Mouse (Mus musculus) heart, adult 9 months (tissue): ENCODE measurements around the gene Pigk.

Source experiments
- DNase-seq, 2 experiments: peaks; one replicate each; pipeline ENCODE4 v3.0.0; 2022; ENCODE audit warnings: low spot score in 2 of 2

Gene Pigk

DNA sequence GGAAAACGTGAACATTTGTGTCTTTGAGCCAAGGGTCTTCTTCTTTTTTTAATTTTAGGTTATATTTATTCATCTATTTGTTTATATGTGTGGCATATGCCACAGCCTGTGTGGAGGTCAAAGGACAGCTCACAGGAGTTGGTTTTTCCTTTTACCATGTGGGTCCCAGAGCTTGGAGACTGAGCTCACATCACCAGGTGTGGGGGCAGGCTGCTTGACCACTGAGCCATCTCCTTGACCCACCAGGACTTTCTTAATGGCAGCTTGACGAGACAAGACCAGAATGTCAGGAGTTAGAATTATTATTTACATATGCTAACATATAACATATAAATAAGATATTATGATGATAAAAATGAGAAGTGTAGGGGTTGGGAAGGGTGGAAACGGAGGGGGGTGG is 182.2 kb downstream of the Pigk start:
- DNase-seq, result no peak

DNA sequence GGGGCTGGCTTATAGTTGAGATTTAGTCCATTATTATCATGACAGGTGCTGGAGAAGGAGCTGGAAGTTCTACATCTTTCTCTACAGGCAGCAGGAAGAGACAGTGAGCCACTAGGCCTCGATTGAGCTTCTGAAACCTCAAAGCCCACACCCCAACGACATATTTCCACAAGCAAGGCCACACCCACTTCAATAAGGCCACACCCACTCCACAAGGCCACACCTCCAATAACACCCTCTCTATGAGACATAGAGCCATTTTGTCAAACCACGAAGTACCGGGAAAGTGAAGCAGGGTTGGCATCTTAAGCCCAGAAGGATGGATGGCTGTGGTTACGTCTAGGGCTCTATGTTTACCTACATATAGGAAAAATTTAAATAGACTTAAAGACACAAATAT is 183.3 kb downstream of the Pigk start:
- DNase-seq, result no peak

DNA sequence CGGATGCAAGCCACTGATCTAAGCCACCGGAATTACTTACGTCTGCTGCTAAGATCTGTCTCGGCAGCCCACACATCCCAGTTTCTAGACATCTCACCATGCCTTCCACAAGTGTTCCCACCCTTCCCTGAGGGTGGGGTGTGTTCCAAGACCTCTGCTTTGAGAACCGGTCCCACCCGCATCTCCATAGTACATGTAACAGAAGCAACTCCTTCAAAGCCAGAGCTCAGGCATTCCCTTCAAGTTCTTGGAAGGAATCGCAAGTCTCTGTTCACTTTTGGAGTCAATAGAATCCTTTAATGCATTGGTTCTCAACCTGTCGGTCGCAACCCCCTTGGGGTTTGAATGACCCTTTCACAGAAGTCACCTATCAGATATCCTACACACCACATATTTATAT is 185.0 kb downstream of the Pigk start:
- DNase-seq, result no peak

DNA sequence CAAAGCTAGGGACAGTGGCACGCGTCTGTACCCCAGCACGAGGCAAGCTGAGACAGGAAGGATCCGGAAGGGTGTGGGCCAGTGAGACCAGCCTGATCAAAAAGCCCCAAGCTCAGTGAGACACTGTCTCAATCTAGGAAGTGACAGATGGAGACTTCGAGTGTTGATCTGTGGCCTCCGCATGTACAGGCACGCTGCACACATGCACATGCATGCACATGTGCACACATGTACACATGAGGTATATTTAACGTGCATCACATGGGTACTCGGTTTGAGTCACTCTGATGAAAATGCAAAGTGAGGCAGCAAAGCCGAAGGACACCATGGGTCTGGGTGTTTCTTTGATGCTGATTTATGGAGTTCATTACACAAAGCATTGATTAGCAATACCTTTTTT is 191.1 kb downstream of the Pigk start:
- no peak for DNase-seq

DNA sequence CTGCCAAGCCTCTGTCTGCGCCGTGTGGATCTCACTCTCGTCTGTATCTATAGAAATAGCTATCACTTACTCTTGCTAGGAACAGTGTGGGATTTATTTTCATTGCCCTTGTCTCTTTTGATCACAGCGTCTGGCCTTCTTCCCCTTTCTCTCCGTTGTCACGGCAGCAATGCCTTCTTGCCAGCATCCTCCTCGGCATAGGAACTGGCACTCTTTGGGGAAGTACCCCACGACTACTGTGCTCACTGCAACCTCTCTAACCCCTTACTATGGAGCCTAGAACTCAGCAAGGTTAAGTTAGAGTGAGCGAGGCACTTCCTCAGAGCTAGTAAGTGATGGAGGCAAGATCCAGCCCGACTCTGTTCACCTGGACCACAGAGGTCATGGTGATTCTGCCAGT is 191.9 kb downstream of the Pigk start:
- no peak for DNase-seq

DNA sequence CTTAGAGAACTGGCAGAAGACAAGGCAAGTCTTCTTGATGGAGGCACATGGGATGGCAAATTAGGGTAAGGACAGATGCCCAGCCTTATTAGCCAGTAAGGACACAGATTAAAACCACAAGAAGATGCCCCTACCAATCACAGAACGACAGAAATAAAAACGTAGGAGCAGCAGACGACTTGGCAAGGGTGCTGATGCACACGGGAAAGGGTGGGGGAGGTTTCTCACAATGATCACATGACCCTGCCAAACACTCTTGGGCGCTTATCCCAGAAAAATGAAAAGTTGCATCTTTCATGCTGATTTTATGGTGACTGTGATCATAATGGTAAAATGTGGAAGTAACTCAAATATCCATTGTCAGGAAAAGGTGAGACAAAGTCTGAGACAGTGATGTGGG is 193.2 kb downstream of the Pigk start:
- no peak for DNase-seq

DNA sequence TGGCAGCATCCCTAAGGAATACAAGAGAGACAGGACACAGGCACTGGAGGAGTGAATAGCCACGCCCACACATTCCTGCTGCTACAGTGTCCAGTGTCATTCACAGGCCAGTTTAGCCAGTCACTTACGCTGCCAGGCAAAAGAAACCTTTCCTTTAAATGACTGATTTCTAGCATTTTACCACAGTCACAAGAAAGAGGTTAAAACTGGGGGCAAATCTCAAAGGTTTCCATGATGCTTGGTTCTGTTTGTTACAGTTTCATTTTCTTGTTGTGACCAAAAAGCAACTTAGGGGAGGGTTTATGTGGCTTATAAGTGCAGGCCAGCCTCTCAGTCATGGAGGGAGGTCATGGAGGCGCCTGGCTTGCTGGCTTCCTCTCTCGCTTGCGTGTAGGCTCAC is 193.8 kb downstream of the Pigk start:
- DNase-seq, result no peak

DNA sequence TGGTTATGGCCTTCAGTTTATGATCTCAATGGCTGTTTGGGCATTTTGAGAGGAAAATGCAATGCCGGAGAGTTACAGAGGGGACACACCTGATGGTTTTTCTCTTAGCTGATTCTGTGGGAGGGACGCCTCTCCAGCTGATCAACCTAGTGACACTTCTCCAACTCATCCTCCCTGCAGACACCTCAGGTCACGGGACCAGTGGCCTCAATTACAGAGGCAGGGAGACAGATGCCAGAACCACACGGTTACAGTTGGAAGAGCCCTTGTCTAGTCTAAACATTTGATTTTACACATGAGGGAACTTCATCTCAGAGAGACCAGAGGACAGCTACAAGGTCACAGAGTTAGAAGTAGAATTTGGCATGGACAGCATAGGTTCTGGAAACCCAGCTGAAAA is 197.7 kb downstream of the Pigk start:
- DNase-seq, result no peak

DNA sequence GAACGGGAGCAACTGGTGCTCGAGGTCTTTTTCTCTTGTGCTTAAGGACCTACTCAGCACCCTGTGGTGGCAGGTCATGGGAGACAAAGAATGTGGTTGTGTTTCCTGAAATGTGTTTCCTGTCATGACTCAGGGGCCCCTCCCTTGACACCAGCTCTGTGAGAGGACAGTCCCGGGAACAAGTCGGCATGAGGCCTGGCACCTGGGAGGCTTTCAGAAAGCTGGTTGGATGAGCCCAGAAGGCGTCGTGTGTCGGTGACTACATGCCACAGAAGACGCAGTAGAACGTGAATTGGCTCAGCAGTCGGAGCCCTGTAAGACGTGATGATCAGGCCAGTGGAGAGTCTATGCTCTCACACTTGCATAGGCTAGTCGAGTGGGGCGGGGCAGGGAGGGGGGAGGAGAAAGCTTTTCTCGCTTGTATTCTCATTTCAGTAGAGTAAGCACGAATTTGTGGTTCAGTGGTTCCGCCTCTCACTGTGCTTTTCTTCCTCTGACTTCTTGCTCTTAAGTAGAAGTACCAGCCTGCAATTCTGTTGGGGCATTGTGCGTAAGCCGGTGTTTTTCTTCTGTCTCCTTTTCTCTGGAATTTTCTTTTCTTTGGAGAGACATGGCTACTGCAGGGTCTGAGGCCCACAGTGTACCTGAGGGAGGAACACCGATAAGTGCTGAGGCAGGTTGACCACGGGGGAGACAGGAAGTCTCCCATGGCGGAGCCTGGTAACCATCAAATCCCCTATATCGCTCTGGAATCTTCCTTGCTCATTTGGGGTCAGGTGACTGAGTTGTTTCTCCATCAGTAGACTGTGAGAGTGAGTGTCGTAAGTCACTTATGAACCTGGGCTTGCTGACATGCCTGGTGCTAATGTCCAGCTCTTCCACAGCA is 198.6 kb downstream of the Pigk start:
- DNase-seq, result peak in 1 of 2 experiments; percentile 33

DNA sequence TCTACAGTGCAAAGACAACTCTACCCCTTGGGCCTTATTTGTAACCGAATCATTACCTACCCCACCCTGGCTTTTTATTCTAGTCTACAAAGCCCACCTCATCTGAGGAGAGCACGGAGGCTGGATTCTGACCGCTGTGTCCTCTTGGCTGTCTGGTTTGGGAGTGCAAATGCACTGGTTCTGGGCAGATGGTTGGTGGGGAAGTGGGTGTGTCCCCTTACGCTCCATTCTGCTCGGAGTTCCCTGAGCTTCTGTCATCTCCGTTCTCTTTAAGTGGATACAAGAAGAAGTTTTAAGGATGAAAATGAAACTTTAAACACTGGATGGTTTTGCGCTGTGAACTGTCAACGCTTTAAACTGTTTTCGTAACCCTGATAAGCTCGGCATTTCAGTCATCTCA is 199.2 kb downstream of the Pigk start:
- DNase-seq, result no peak

DNA sequence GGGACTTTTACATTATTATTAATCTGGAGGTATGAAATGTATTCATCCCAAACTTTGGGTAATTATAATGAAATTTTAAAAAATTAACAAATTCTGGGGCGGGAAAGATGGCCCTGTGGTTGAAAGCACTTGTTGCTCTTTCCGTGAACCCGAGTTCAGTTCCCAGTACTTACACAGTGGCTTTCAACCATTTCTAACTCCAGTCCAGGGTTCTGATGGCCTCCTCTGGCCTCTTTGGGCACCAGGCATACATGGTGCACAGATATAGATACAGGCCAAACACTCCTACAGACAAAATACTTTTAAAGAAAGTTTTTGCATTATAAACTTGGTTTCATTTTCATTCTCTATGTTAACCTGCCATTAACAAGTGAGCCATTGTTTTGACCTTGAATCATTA is 199.7 kb downstream of the Pigk start:
- no peak for DNase-seq

DNA sequence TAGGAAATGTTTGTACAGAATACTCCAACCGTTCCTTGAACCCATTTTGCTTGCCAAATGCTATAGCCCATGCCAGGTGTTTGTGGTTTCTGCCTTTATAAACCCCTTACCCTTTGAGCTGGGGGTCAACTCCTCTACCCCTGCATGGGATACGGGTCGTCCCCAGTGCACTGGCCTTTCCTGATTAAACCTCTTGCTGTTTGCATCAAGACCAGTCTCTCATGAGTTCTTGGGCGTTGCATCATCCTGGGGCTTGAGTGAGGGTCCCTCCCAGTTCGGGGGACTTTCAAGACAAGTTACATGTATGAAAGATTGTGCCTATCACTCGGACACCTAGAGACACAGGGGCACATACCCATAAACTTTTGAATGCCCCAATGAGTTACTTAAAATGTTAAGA is 200.5 kb downstream of the Pigk start:
- no peak for DNase-seq

DNA sequence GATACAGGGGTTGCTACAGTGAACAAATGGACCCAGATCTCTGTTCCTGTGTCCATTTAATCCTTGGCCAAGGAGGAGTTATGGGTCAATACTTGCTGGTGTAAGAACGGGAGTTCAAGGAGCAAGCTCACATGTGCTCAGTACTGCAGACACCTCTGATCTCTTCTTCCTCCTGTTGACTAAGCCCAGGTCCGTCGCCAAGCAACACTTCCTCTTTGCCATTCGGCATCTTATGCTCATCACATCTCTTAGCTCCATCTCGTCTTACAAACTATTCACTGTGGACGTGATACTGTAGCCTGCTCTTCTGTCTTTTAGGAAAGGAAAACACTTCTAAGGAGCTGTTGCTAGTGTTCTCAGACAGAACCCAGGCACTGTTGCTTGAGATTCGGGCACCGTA is 203.7 kb downstream of the Pigk start:
- DNase-seq, result no peak

DNA sequence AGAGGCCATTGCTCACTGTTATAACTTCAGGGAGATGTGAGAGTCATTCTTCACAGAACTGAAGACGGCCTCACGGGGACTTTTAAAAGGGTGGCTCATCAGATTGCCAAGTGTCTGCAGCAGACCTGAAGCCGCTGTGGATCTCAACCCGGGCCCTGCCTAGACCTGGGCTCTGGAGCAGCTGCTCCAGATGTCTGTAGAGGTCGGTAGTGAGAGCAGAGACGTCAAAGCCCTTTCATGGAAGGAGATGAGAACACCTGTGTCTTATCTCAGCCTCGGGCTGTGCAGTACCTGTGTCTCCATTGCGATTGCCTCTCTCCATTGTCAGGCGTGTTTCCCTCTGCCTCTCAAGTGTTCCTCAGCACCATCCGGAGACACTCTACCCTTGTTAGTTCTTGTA is 205.2 kb downstream of the Pigk start:
- DNase-seq, result no peak

DNA sequence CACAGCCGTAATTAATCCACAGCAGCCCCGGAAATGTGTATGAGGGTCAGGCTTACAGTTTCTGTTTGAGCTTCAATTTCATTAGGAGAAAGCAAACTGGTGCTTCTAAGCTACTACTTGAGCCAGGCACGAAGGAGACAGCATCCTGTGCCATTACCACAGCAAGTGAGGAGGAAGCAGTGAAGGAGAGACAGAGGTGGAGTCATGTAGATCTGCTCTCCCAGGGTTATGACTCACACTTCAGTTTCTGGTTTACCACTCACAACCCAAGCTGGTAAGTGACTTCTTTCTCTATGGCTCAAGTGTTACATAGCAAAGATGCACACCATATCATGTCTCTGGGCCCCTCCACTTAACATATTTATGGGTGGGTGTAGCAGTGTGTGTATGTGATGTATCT is 206.5 kb downstream of the Pigk start:
- no peak for DNase-seq

DNA sequence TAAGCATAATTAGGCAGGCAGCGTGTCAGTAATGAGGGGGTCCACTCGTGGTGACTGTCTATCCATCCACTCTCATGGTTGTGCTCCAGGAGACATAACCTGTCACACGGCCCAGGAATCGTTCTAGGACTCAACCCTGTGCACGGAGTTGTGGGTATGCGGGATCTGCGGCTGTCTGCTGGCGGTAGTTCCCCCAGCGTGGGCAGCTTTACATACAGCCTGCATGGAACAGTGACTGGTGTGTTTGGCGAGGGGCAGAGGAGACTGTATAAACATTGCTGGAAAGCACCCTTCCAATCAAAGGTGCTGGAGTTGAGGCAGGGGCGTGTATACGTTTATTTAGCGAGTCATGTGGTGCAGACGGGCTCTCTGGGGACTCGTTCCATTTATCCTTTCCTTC is 209.6 kb downstream of the Pigk start:
- DNase-seq, result no peak

DNA sequence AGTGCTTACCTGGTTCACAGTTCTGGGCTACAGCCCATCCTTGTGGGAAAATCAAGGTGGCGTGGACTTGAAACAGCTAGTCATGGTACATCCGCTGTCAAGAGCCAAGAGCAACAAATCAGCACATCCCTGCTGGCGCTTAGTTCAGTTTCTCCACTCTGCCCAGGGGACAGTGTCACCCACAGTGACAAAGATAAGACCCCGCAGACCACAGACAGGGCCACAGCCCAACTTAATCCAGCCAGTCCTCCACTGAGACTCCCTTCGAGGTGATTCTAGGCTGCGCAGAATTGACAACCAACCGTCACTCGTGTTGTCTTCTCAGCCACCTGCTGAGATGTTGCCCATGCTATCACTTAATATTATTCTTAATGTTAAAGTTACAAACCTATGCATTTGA is 211.5 kb downstream of the Pigk start:
- DNase-seq, result no peak

DNA sequence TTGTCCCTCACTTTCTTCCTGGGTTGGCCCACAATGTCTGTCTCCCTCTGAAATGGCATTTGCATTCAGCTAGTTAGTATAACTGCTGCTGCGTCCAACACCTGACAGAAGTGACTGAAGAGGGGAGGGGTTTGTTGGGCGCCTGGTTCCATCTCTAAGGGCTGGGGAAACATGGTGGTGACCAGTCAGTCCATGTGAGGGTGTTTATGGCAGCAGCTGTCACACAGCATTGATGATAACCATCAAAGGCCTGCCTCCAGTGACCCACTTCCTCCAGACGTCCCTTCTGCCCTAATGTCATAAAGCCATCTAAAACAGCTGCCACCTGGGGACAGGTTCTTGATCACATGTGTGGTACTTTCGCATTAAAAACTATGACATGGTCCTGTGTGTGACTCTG is 212.3 kb downstream of the Pigk start:
- DNase-seq, result no peak

DNA sequence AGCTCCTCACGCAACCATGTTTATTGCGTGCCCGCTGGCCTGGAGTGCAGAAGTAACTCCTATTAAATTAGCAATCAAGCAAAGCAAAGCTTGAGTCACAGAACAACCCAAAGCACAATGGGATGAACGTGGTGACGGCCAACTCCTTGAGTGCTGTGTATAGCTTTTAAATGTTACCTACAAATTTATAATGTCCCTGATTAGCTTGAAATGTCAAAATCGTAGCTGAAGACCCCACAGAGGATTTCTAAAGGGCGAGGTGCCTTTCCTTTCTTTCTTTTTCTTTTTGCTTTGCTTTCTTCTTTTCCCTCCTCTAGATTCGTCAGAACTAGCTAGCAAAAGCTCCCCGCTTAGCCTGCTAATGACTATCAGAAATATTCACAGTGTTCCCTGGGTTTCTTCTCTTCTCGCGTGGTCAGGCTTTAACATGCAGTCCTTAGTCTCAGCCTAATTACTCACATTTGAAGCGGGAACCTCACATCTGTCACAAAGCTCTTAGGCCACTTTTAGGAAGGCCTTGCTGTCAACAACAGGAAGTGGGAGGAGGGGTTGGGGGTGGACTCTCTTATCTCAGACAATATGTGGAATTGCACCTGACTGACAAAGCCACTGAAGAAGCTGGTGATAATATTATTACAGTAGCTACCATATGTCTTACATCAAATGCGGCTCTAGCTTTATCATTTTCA is 214.5 kb downstream of the Pigk start:
- peak in 1 of 2 experiments; percentile 10 for DNase-seq

DNA sequence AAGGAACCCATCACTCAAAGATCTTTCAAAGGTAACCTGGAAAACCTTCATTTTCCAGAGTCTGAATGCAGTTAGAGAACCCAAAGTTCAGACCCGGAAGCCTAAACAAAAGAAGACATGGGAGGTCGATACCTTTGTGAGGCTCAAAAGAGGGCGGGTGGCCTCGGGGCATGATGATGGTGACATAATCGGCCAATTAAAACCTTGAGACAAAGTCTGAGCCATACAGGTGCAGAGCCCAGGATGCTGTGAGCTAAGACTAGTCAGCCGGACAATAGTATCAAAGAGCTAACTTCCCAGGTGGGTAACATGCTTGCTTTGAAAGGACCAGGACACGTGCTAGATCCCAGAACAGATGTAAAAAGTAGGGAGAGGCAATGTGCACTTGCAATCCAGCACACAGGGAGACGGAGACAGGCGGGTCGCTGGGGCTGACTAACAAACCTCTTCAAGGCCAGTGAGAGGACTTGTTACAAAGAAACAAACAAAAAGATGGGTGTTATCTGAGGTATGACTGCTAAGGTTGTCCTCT is 215.4 kb downstream of the Pigk start:
- DNase-seq, result no peak

DNA sequence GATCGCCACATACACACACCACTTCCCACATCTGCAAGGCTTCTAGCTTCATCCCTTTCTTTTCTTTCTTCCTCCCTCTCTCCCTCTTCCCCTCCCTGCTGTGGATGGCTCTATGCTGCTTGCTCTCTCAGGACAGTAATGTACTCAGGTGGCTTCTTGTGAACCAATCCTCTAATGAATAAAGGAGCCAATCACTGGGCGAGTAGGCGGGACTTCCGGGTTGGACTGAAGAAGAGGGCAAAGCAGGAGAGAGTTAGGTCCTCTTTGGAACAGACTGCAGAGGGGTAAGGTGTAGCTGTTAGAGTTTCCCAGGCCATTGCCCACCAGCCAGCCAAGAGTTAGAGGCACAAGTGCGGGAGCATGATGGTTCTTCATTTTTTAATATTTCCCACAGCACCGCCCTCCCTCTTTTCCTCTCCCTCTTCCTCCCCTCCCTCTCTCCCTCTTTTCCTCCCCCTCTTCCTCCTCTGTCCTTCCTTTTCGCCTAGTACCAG is 215.9 kb downstream of the Pigk start:
- no peak for DNase-seq

DNA sequence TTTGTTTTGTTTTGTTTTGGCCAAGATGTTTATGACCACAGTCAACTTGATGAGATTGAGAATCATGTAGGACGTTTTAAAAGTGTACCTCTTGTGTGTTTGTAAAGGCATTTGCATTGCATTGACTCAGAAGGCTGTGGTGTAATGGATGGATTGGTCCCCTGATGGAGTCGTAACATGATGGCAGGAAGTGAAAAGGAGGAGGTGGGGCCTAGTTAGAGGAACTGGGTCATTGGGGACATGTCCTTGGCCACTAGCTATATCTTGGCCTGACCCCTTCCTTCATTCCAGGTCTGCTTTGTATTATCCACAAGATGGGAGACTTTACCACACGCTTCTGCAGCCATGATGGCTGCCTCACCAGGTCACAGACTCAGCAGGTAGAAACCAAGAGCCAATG is 217.5 kb downstream of the Pigk start:
- no peak for DNase-seq

DNA sequence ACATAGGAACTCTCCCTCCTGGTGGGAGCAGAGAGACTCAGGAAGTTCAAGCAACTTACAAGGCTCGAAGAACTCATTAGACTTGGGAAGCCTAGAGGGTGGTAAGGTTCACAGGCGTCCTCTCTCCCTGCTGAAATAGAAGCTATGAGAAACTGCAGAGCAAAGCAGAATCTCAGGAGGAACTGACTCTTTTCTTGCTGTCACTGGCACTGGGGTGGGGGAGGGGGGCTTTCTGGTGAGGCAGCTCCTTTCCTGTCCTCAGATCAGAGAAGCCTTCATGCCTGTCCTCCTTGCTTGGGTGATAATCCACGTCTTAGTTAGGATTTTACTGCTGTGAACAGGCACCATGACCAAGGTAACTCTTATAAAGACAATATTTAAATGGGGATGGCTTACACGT is 218.2 kb downstream of the Pigk start:
- DNase-seq, result no peak
